Mouse (Mus musculus): Measurements from ENCODE around the gene Nlrp10.

The Nlrp10 gene

GRCm38 (mm10) chr7:108894320-108894719 is 35.7 kb downstream of the Nlrp10 start, which contains the start of gene Olfr519:
Gene Olfr519, minus strand, starts transcription at chr7:108894420.
- DNase-seq (ENCODE audit: low read depth, low spot score) = no peak

GRCm38 (mm10) chr7:108884906-108885305 is 45.1 kb downstream of the Nlrp10 start, which contains the start of gene Olfr518:
Gene Olfr518, minus strand, starts transcription at chr7:108885006.
- no peak for DNase-seq (ENCODE audit: low read depth, low spot score)

GRCm38 (mm10) chr7:108872279-108872678 is 57.7 kb downstream of the Nlrp10 start, which contains the start of gene Olfr517:
Gene Olfr517, minus strand, starts transcription at chr7:108872379.
- DNase-seq (ENCODE audit: low read depth, low spot score) = no peak

Data from embryo, embryonic 11.5 days (tissue).